Mouse (Mus musculus): ENCODE data around the gene Prkrip1. TPM values are rescaled to one million over a fixed set of nuclear protein-coding genes. Genes with fewer than 3 reads are reported as not detected.

Gene Prkrip1
- total and polyA plus RNA-seq, 3 experiments = 45.5 to 94.8 (median 47.7) TPM

DNA sequence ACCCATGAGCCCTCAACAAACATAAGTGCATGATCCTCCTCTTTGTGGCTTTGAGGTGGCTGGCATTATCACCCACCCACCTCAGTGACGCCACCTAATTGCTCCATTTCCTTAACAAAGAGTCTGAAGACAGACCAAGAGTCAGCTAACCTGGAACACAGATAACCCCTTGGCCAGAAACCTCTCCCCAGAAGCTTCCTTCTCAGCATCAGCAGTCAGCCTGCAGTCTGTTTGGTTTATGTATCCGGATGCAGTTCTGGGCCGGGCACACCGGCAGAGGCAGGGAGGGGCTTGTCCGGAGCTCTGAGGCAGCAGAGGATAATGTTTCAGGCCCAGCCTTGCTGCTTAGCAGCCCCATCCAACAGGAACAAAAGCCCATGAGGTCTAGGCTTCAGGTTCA is 19.2 kb downstream of the Prkrip1 start:
- Histone ChIP-seq H3K9ac (ENCODE audit: insufficient read depth, low read depth) (no peak overlapping the region), H3K36me3 (replicated peaks in 1 of 2; ENCODE audit: control insufficient read depth in 1 of 2, insufficient read depth in 1 of 2, low read length in 1 of 2) (peaks cover 57 to 75% of the 10 kb centered on the region in 2 experiments), H3K27me3 (replicated peaks) (no peaks in the 10 kb centered on the region), H3K27ac (ENCODE audit: insufficient read depth, low read depth) (no peak overlapping the region), H3K4me1 (ENCODE audit: control insufficient read depth in 1 of 2, insufficient read depth in 2 of 2) (peaks cover 6 to 8% of the 10 kb centered on the region in 2 experiments; a peak in 3 of 4 replicates), H3K4me3 (replicated peaks in 1 of 3; ENCODE audit: low read depth in 2 of 3, low read length in 2 of 3, poor library complexity in 1 of 3) (no peak overlapping the region), H3K4me2 (ENCODE audit: insufficient read depth, low read depth, poor library complexity, severe bottlenecking) (no peak overlapping the region), H3K79me2 (replicated peaks; ENCODE audit: control insufficient read depth, extremely low read depth, insufficient read depth, poor library complexity, severe bottlenecking) (no peaks in the 10 kb centered on the region), H3K9me3 (replicated peaks; ENCODE audit: low read length) (peaks cover 4% of the 10 kb centered on the region)
- TF ChIP-seq MXI1 (IDR thresholded peaks at IDR 0.05; ENCODE audit: low read depth, low read length) (no peak), PAX5 (IDR thresholded peaks at IDR 0.05; ENCODE audit: low read length) (no peak), MAX (IDR thresholded peaks at IDR 0.05; ENCODE audit: low read length) (no peak), USF2 (conservative IDR thresholded peaks at IDR 0.05; ENCODE audit: low read depth, low read length) (no peak), MAFK (IDR thresholded peaks at IDR 0.05; ENCODE audit: insufficient replicate concordance, low read length) (no peak), JUN (IDR thresholded peaks at IDR 0.05; ENCODE audit: insufficient read depth, low read depth, low read length) (no peak), IRF4 (IDR thresholded peaks at IDR 0.05; ENCODE audit: low read depth, low read length) (no peak), GABPA (IDR thresholded peaks at IDR 0.05; ENCODE audit: insufficient replicate concordance, low read depth, low read length) (no peak), ZNF384 (IDR thresholded peaks at IDR 0.05; ENCODE audit: low read depth, low read length) (no peak), ETS1 (conservative IDR thresholded peaks at IDR 0.05; ENCODE audit: low read depth, low read length) (no peak), HCFC1 (IDR thresholded peaks at IDR 0.05; ENCODE audit: low read depth, low read length) (no peak), UBTF (IDR thresholded peaks at IDR 0.05; ENCODE audit: low read depth, low read length) (no peak), SMC3 (IDR thresholded peaks at IDR 0.05; ENCODE audit: low read depth, low read length) (no peak), CHD2 (IDR thresholded peaks at IDR 0.05; ENCODE audit: low read length) (no peak), TBP (conservative IDR thresholded peaks at IDR 0.05; ENCODE audit: low read depth, low read length) (no peak), ZC3H11A (IDR thresholded peaks at IDR 0.05; ENCODE audit: low read depth, low read length) (no peak), ZMIZ1 (IDR thresholded peaks at IDR 0.05; ENCODE audit: low read depth, low read length) (no peak), TCF12 (IDR thresholded peaks at IDR 0.05; ENCODE audit: low read depth, low read length) (no peak)
- DNase-seq (ENCODE audit: extremely low read depth) = no peak
- dilution Hi-C loops (cut with MboI; ENCODE audit: extremely low pct_ligation_motif_present, extremely low pct_unique_long_range_greater_than_20kb, low sequenced_read_pairs) = no loop called here
- in situ Hi-C loops (cut with MboI; ENCODE audit: low pct_ligation_motif_present, low pct_unique_long_range_greater_than_20kb, low sequenced_read_pairs) = loop anchor here (5.0 to 10.0 kb wide), 2 partner anchors 42 to 195 kb away; partner anchors contain the start of genes Alkbh4, Lrwd1 and Zp3

DNA sequence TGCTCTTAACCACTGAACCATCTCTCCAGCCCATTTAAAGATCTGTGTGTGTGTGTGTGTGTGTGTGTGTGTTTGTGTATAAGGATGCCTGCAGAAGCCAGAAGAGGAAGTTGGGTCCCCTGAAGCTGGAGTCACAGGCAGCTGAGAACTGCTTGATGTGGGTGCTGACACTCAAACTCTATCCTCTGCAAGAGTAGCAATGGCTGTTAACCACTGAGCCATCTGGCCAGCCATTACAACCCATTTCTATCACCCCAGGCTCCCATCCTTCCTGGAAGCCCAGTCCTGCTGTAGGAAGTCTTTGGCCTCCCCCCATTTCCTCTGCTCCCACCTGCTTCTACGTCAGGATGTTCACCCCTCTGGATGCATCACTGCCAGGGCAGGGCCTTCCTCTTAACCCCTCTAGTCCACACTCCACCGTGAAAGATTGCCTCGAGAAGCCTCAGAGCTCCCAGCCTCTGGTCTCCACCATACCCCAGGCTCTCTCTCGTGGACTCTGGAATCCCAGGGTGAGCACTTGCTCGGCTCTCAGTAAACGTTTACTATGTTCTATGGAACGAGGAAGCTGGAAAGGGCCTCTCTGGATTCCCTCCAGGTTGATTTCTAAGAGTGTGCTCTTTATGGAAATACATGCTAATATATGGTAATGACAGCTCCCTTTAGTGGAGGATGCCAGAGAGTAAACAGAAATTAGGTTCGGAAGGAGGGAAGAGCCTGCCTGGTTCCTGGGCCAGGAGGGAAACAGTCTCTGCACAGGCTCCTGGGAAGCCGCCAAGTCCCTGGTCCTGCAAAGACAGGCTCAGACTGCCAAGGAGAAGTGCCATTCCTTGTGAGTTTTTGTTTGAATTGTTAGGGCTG is 24.9 kb downstream of the Prkrip1 start:
- DNase-seq (ENCODE audit: extremely low read depth) = no peak
- H3K27ac ChIP-seq (ENCODE audit: insufficient read depth, low read depth) = no peak overlapping the region
- no peak overlapping the region for H3K4me3 ChIP-seq (replicated peaks in 1 of 3; ENCODE audit: low read depth in 2 of 3, low read length in 2 of 3, poor library complexity in 1 of 3)
- H3K27me3 ChIP-seq (replicated peaks) = no peaks in the 10 kb centered on the region
- H3K9ac ChIP-seq (ENCODE audit: insufficient read depth, low read depth) = no peak overlapping the region
- peaks cover 8 to 20% of the 10 kb centered on the region in 2 experiments for H3K36me3 ChIP-seq (replicated peaks in 1 of 2; ENCODE audit: control insufficient read depth in 1 of 2, insufficient read depth in 1 of 2, low read length in 1 of 2)
- no peak overlapping the region for H3K4me2 ChIP-seq (ENCODE audit: insufficient read depth, low read depth, poor library complexity, severe bottlenecking)
- in situ Hi-C loops (cut with MboI; ENCODE audit: low pct_ligation_motif_present, low pct_unique_long_range_greater_than_20kb, low sequenced_read_pairs) (loop anchor here (10.0 kb wide), 1 partner anchor 189 kb away; the partner anchor contains the start of gene Zp3), dilution Hi-C loops (cut with MboI; ENCODE audit: extremely low pct_ligation_motif_present, extremely low pct_unique_long_range_greater_than_20kb, low sequenced_read_pairs) (no loop called here)
- no peak for TF ChIP-seq TCF12 (IDR thresholded peaks at IDR 0.05; ENCODE audit: low read depth, low read length)
- no peak for TF ChIP-seq MXI1 (IDR thresholded peaks at IDR 0.05; ENCODE audit: low read depth, low read length)
- no peak for TF ChIP-seq UBTF (IDR thresholded peaks at IDR 0.05; ENCODE audit: low read depth, low read length)
- TF ChIP-seq SIN3A (IDR thresholded peaks at IDR 0.05; ENCODE audit: low read length) = no peak
- TF ChIP-seq NELFE (IDR thresholded peaks at IDR 0.05; ENCODE audit: low read depth, low read length) = no peak
- no peak for TF ChIP-seq E2F4 (IDR thresholded peaks at IDR 0.05; ENCODE audit: insufficient replicate concordance, low read depth, low read length)
- no peak for TF ChIP-seq MAZ (IDR thresholded peaks at IDR 0.05; ENCODE audit: low read depth, low read length)
- no peak for TF ChIP-seq SMC3 (IDR thresholded peaks at IDR 0.05; ENCODE audit: low read depth, low read length)
- no peak for TF ChIP-seq KAT2A (IDR thresholded peaks at IDR 0.05; ENCODE audit: insufficient replicate concordance, low read length)
- TF ChIP-seq MAFK (IDR thresholded peaks at IDR 0.05; ENCODE audit: insufficient replicate concordance, low read length) = no peak
- TF ChIP-seq PAX5 (IDR thresholded peaks at IDR 0.05; ENCODE audit: low read length) = no peak
- TF ChIP-seq EP300 (IDR thresholded peaks at IDR 0.05; ENCODE audit: low read length) = no peak
- H3K4me1 ChIP-seq (ENCODE audit: control insufficient read depth in 1 of 2, insufficient read depth in 2 of 2) = peaks cover 6 to 31% of the 10 kb centered on the region in 2 experiments; a peak in 3 of 4 replicates
- peaks cover 4% of the 10 kb centered on the region for H3K9me3 ChIP-seq (replicated peaks; ENCODE audit: low read length)
- H3K79me2 ChIP-seq (replicated peaks; ENCODE audit: control insufficient read depth, extremely low read depth, insufficient read depth, poor library complexity, severe bottlenecking) = no peaks in the 10 kb centered on the region

Measured in CH12.LX (cell line).